Mouse (Mus musculus) spleen, adult 12 weeks (tissue): ENCODE data around the gene Rbms1.

ENCODE experiments used
- DNase-seq: peaks from one replicate; pipeline ENCODE4 v3.0.0; 2022; ENCODE audit warnings: low spot score

Rbms1 gene

GRCm38 (mm10) chr2:60962671-60963421, at the start of gene Rbms1:
Gene Rbms1, minus strand, starts transcription at chr2:60963192.
- DNase-seq: no peak

- DNase-seq: no peak
Observed at GRCm38 (mm10) chr2:61012249-61012828, 49.3 kb upstream of the Rbms1 start.

- no peak for DNase-seq
Observed at GRCm38 (mm10) chr2:60986286-60986685, 23.3 kb upstream of the Rbms1 start.

- DNase-seq: no peak
Observed at GRCm38 (mm10) chr2:60978538-60979313, 15.7 kb upstream of the Rbms1 start.

- DNase-seq: no peak
Observed at GRCm38 (mm10) chr2:60972189-60972814, 9.3 kb upstream of the Rbms1 start.

- no peak for DNase-seq
Observed at GRCm38 (mm10) chr2:60963616-60964015, 624 bp upstream of the Rbms1 start.

GRCm38 (mm10) chr2:60962001-60962670, 856 bp downstream of the Rbms1 start:
- DNase-seq: no peak

GRCm38 (mm10) chr2:60961281-60961680, 1.7 kb downstream of the Rbms1 start:
- DNase-seq: no peak

- DNase-seq: no peak
Observed at GRCm38 (mm10) chr2:60948241-60948640, 14.8 kb downstream of the Rbms1 start.

- no peak for DNase-seq
Observed at GRCm38 (mm10) chr2:60947817-60948216, 15.2 kb downstream of the Rbms1 start.

GRCm38 (mm10) chr2:60940454-60940961, 22.5 kb downstream of the Rbms1 start:
- DNase-seq: no peak

GRCm38 (mm10) chr2:60939957-60940356, 23.0 kb downstream of the Rbms1 start:
- DNase-seq: no peak

- DNase-seq: no peak
Observed at GRCm38 (mm10) chr2:60936910-60937309, 26.1 kb downstream of the Rbms1 start.

- DNase-seq: no peak
Observed at GRCm38 (mm10) chr2:60928948-60929347, 34.0 kb downstream of the Rbms1 start.

- no peak for DNase-seq
Observed at GRCm38 (mm10) chr2:60927906-60928775, 34.9 kb downstream of the Rbms1 start.

GRCm38 (mm10) chr2:60925063-60925462, 37.9 kb downstream of the Rbms1 start:
- DNase-seq: no peak

GRCm38 (mm10) chr2:60923756-60924544, 39.0 kb downstream of the Rbms1 start:
- DNase-seq: no peak

- no peak for DNase-seq
Observed at GRCm38 (mm10) chr2:60923111-60923510, 39.9 kb downstream of the Rbms1 start.

- DNase-seq: no peak
Observed at GRCm38 (mm10) chr2:60922351-60922750, 40.6 kb downstream of the Rbms1 start.

- no peak for DNase-seq
Observed at GRCm38 (mm10) chr2:60920076-60920475, 42.9 kb downstream of the Rbms1 start.
